In genomic region chr6:35353846-35354621, GRCm38 (mm10) we compare ENCODE assay signal across 9 mouse cellular contexts. TPM values are rescaled to one million over a fixed set of nuclear protein-coding genes. Genes with fewer than 3 reads are reported as not detected.
DNase-seq lines count a peak whose midpoint lies in the region; ATAC-seq lines count a peak whose summit lies in the region.
"Had no signal": no experiment of that assay in that cellular context is flagged by ENCODE, and none has a peak within 500 bp of the region (broad histone marks: within the 10 kb centered on the region; RNA-seq: fewer than 3 reads in every experiment).

No protein-coding gene starts in this region.

- H3K36me3 ChIP-seq in heart, embryonic 16.5 days (ENCODE audit: control insufficient read depth, insufficient read depth) = no peaks in the 10 kb centered on the region
- no peaks in the 10 kb centered on the region for H3K36me3 ChIP-seq in midbrain, embryonic 13.5 days

- no peaks in the 10 kb centered on the region for H3K27me3 ChIP-seq in heart, embryonic 16.5 days (ENCODE audit: control insufficient read depth, insufficient read depth, low read length)
- H3K27me3 ChIP-seq in midbrain, embryonic 13.5 days = no peaks in the 10 kb centered on the region

- ATAC-seq in heart, embryonic 16.5 days (replicated peaks; ENCODE audit: extremely low read depth, insufficient read depth, low FRiP score) = no peak
- peak; percentile 18; the same call in 1 of the 2 replicates for ATAC-seq in midbrain, embryonic 13.5 days

- H3K9me3 ChIP-seq in heart, embryonic 16.5 days (replicated peaks; ENCODE audit: control insufficient read depth, low read length) = peaks cover 2% of the 10 kb centered on the region; the same call in 1 of the 2 replicates
- no peaks in the 10 kb centered on the region for H3K9me3 ChIP-seq in midbrain, embryonic 13.5 days

- H3K4me3 ChIP-seq in heart, embryonic 16.5 days (ENCODE audit: low read length) = no peak overlapping the region
- no peak overlapping the region for H3K4me3 ChIP-seq in midbrain, embryonic 13.5 days (replicated peaks)
- H3K4me3 ChIP-seq: heart, adult 2 months had no signal

- H3K4me2 ChIP-seq in heart, embryonic 16.5 days (ENCODE audit: low read depth, low read length) = 0 out of 2 replicates have a peak overlapping the region, but pooled peaks have one; percentile 27
- H3K4me2 ChIP-seq in midbrain, embryonic 13.5 days (replicated peaks) = peak overlapping the region; percentile 33

- H3K9ac ChIP-seq in heart, embryonic 16.5 days (ENCODE audit: low read length) = no peak overlapping the region
- no peak overlapping the region for H3K9ac ChIP-seq in midbrain, embryonic 13.5 days (replicated peaks)

- no peak for DNase-seq in heart, adult 9 months (ENCODE audit: low spot score in 2 of 2)
- peak; percentile 63 for DNase-seq in ZHBTc4 (ENCODE audit: low read depth, low spot score)
- peak; percentile 61 for DNase-seq in forelimb bud, embryonic 11.5 days (ENCODE audit: low read depth, low spot score)
- DNase-seq in layer of hippocampus, adult 8-10 months (ENCODE audit: low spot score in 2 of 2) = no peak
- no peak for DNase-seq in frontal cortex, postnatal 36 days (ENCODE audit: low spot score in 2 of 2)
- DNase-seq in left cerebral cortex, adult 18-20 months (ENCODE audit: low spot score in 2 of 2) = no peak

- peaks cover 5% of the 10 kb centered on the region; the same call in 1 of the 2 replicates for H3K4me1 ChIP-seq in heart, embryonic 16.5 days (ENCODE audit: control insufficient read depth, insufficient read depth, low read length)
- H3K4me1 ChIP-seq in midbrain, embryonic 13.5 days (replicated peaks) = peaks cover 16% of the 10 kb centered on the region

- no peak overlapping the region for H3K27ac ChIP-seq in heart, embryonic 16.5 days (ENCODE audit: low read length)
- H3K27ac ChIP-seq in midbrain, embryonic 13.5 days = no peak overlapping the region
- H3K27ac ChIP-seq: heart, adult 2 months had no signal

- 26% methylated on average over 18 of the region's 18 CpGs for WGBS in heart, embryonic 16.5 days
- WGBS in midbrain, embryonic 13.5 days = 8% methylated on average over 18 of the region's 18 CpGs

RNA-seq across cellular contexts. Expression of gene Fam180a, which starts 28.1 kb away (rescaled TPM):
- 1.2 and 1.3 TPM in 2 replicates for polyA plus RNA-seq in heart, embryonic 16.5 days (2015; fragmentation: Nextera tagmentation; extraction: Ambion mirVana)
- polyA plus RNA-seq in midbrain, embryonic 13.5 days (2015; fragmentation: Nextera tagmentation; extraction: Ambion mirVana) = 0.42 and 0.49 TPM in 2 replicates
- total RNA-seq in layer of hippocampus, adult 8-10 months (2022) = 1 to 10 TPM; 1.1 to 3.1 (median 1.9) TPM
- 1 to 10 TPM; 5.4 to 5.7 TPM for total RNA-seq in left cerebral cortex, adult 18-20 months (2021)

RNA-seq across cellular contexts. Expression of gene Slc13a4, which starts 46.1 kb away (rescaled TPM):
- polyA plus RNA-seq in heart, embryonic 16.5 days (2015; fragmentation: Nextera tagmentation; extraction: Ambion mirVana) = 0.50 and 0.54 TPM in 2 replicates
- polyA plus RNA-seq in midbrain, embryonic 13.5 days (2015; fragmentation: Nextera tagmentation; extraction: Ambion mirVana) = 1.8 and 2.5 TPM in 2 replicates
- 10 to 100 TPM in 1 of 4 experiments, 1 to 10 TPM in 3; 7.1 to 11.5 (median 8.5) TPM for total RNA-seq in layer of hippocampus, adult 8-10 months (2022)
- 10 to 100 TPM; 16.4 to 16.6 TPM for total RNA-seq in left cerebral cortex, adult 18-20 months (2021)
- total RNA-seq: heart, adult 2 months had no signal

Comparison
In these comparisons a context has a peak if more than half of its experiments do, and no peak if none do; other contexts are left out.
1. DNase-seq: peak in ZHBTc4 (single experiment) and forelimb bud, embryonic 11.5 days (single experiment); none in heart, adult 9 months (0 of 2), layer of hippocampus, adult 8-10 months (0 of 2), frontal cortex, postnatal 36 days (0 of 2) and left cerebral cortex, adult 18-20 months (0 of 2).